Comparison of ENCODE assay signal across 10 mouse cellular contexts in genomic region chr19:25052355-25052754, GRCm38 (mm10). TPM values are rescaled to one million over a fixed set of nuclear protein-coding genes. Genes with fewer than 3 reads are reported as not detected.
DNase-seq lines count a peak whose midpoint lies in the region; ATAC-seq lines count a peak whose summit lies in the region.
"Had no signal": no experiment of that assay in that cellular context is flagged by ENCODE, and none has a peak within 500 bp of the region (broad histone marks: within the 10 kb centered on the region; RNA-seq: fewer than 3 reads in every experiment).

No protein-coding gene starts in this region.

- ATAC-seq in monocyte, adult 5-6 weeks (replicated peaks; ENCODE audit: insufficient number of reproducible peaks, low FRiP score, low TSS enrichment, poor library complexity, severe bottlenecking): peak; percentile 96
- ATAC-seq in erythroid progenitor cell, adult 5-6 weeks (replicated peaks; ENCODE audit: low FRiP score, poor library complexity, severe bottlenecking): no peak
- ATAC-seq: hindbrain, postnatal 0 days had no signal

- intact Hi-C loops in heart, postnatal 36 days (cut with DNase I): no loop called here
- intact Hi-C loops in left cerebral cortex, postnatal 4 days (cut with DNase I): no loop called here

- DNase-seq in heart, adult 9 months (ENCODE audit: low spot score in 2 of 2): peak; percentile 2 to 33
- DNase-seq in heart, postnatal 36 days: no peak
- peak; percentile 29 for DNase-seq in liver
- peak; percentile 82 for DNase-seq in thymus, postnatal 14 days
- DNase-seq in ovary, postnatal 10 days (ENCODE audit: low spot score): no peak
- DNase-seq in left cerebral cortex, postnatal 4 days: no peak
- DNase-seq: cerebellum, postnatal 25 days had no signal

RNA-seq across cellular contexts. Expression of gene Dock8, which starts 53.0 kb away (rescaled TPM):
- total RNA-seq in heart, postnatal 36 days (2021): 10 to 100 TPM; 17.5 to 27.3 TPM
- total RNA-seq in monocyte, adult 5-6 weeks (2017): 92.8 to 147 TPM (median 110 TPM) in 3 replicates
- 28.1 and 33.5 TPM in 2 replicates for total RNA-seq in erythroid progenitor cell, adult 5-6 weeks (2015; ENCODE audit: low replicate concordance)
- 14.5 and 68.5 TPM in 2 replicates for total RNA-seq in erythroid progenitor cell, adult 5-6 weeks (2017; ENCODE audit: low replicate concordance)
- total RNA-seq in left cerebral cortex, postnatal 4 days (2021): 1 to 10 TPM; 1.3 TPM

Comparison
In these comparisons a context has a peak if more than half of its experiments do, and no peak if none do; other contexts are left out.
1. DNase-seq: peak in heart, adult 9 months (2 of 2), liver (single experiment) and thymus, postnatal 14 days (single experiment); none in heart, postnatal 36 days (0 of 2), ovary, postnatal 10 days (single experiment) and left cerebral cortex, postnatal 4 days (single experiment).
2. RNA of gene Dock8, which starts 53.0 kb away (total RNA-seq): 92.8 to 147 TPM in monocyte, adult 5-6 weeks, 14.5 to 68.5 TPM in erythroid progenitor cell, adult 5-6 weeks and 17.5 to 27.3 TPM in heart, postnatal 36 days; 1.3 TPM in left cerebral cortex, postnatal 4 days; every median in the first group is over 4 times any median in the second.